Mouse (Mus musculus) MEL (cell line): ENCODE measurements around the gene Fam214a.

Experiments used
- CTCF ChIP-seq, 3 experiments: IDR thresholded peaks in 2 of 3; conservative IDR thresholded peaks in 1 of 3; 2 replicates each; pipeline ENCODE4 v1.5.1; 2011 to 2012; ENCODE audit warnings: low read length in 3 of 3, low read depth in 2 of 3, mild to moderate bottlenecking in 2 of 3, improper control_type of control experiment in 1 of 3, inconsistent platforms in 1 of 3, mixed read lengths in 1 of 3, moderate library complexity in 1 of 3; ENCODE audit not compliant: control insufficient read depth in 1 of 3, insufficient read depth in 1 of 3, poor library complexity in 1 of 3, severe bottlenecking in 1 of 3
- MAFK ChIP-seq: IDR thresholded peaks from 2 replicates; pipeline ENCODE4 v1.6.1; 2011; ENCODE audit warnings: low read depth, mild to moderate bottlenecking, low read length, improper control_type of control experiment, borderline replicate concordance
- MAX ChIP-seq: IDR thresholded peaks from 2 replicates; pipeline ENCODE4 v1.6.1; 2011; ENCODE audit warnings: low read length, improper control_type of control experiment

GRCm38 (mm10) chr9:75043191-75043590, 90.5 kb downstream of the Fam214a start:
- TF ChIP-seq CTCF (IDR thresholded peaks at IDR 0.05 in 2 of 3, conservative IDR thresholded peaks at IDR 0.05 in 1 of 3; ENCODE audit: control insufficient read depth in 1 of 3, insufficient read depth in 1 of 3, low read depth in 2 of 3, low read length in 3 of 3, poor library complexity in 1 of 3, severe bottlenecking in 1 of 3) (no peak), MAX (no peak), MAFK (no peak)
